Mouse (Mus musculus) forelimb bud, embryonic 11.5 days (tissue): ENCODE measurements around the gene Fosb.
A peak's percentile ranks its signal among the peaks of the same experiment; 100 is the strongest.

Source experiments
- DNase-seq: peaks from one replicate; pipeline ENCODE4 v3.0.0-alpha.2; 2012; ENCODE audit warnings: low read depth, low spot score

The Fosb gene

DNA sequence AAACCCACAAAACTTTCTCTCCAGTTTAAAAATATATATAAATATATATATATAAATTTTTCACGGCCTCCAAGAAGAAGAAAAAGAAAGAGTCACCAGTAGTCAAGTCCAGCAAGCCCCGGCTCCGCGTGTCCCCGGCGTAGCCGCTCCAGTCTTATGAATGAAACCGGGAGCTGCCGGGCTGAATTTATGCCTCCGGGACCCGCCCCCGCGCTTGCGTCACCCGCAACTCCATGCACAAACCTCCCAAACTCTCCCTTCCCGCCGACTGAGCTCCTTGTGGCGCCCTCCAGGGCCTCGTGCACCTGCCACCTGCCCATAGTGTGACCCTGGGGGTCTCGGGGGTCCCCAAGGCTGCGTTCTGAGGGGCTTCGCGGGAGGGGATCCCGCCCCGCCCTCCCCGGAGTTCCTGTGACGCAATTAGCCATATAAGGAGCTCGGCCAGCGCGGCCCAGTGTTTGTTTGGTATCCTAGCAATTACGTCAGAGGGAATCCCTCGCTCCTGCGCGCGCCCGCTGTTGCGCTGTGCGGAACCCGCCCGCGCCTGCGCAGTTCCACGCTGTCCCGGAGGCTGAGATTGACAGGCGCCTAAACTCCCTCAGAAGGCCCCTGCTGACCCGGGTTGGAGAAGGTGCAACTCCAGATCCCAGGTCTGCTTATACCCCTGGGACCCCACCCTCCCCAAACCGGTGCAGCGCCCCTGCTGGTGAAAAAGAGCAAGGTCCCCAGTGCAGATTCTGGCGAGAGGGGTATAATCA lies at the start of gene Fosb:
Gene Fosb (minus strand): TSS at position 168 of the 758 bp plus-strand sequence.
- peak; percentile 96 for DNase-seq

DNA sequence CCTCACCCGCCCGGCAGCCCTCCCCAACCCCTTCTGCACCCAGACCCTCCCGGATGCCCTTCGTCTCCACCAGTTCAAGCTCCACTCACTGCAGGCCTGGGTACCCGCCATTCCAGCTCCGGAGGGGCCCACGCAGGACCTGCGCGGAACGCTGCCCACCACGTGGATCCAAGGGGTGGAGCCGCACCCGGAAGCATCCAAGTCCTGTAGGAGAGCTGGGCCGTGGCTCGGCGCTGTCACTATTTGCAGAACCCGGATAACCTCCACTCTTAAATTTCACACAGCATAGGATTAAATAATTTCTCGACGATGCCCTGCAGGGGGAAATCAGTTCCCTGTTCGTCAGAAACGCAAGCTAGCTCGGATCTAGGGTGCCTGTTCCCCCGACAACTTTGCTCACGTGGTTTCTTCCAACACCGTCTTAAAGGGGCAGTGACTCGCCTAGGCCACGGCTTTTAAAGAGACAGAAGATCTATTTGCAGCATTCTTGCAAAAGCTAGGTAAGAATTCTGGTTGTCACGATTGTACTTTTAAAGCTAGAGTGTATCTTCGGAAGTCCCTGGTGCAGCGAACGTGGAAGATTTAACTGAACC lies 49.5 kb upstream of the Fosb start, which contains the start of the genes Cd3eap and Ppp1r13l:
Gene Cd3eap (minus strand): TSS at position 185 of the 593 bp plus-strand sequence.
Gene Ppp1r13l (plus strand): TSS at position 451 of the 593 bp plus-strand sequence.
- DNase-seq: peak; percentile 86

DNA sequence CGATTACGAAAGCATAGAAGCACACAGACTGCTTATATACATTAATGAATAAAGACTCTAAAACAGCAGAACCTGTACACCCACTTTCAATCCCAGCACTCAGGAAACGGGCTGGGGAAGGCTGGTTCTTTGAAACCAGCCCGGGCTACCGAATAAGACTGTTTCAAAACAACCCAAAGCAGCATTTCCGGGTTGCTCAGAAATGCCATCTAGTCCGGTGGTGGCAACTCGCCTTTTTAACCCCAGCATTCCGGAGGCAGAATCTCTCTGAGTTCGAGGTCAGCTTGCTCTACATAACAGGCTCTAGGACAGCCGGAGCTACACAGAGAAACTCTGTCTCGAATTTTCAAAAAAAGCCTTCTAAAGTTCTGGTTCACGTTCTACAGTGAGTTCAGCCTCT lies 48.8 kb upstream of the Fosb start:
- DNase-seq: no peak

DNA sequence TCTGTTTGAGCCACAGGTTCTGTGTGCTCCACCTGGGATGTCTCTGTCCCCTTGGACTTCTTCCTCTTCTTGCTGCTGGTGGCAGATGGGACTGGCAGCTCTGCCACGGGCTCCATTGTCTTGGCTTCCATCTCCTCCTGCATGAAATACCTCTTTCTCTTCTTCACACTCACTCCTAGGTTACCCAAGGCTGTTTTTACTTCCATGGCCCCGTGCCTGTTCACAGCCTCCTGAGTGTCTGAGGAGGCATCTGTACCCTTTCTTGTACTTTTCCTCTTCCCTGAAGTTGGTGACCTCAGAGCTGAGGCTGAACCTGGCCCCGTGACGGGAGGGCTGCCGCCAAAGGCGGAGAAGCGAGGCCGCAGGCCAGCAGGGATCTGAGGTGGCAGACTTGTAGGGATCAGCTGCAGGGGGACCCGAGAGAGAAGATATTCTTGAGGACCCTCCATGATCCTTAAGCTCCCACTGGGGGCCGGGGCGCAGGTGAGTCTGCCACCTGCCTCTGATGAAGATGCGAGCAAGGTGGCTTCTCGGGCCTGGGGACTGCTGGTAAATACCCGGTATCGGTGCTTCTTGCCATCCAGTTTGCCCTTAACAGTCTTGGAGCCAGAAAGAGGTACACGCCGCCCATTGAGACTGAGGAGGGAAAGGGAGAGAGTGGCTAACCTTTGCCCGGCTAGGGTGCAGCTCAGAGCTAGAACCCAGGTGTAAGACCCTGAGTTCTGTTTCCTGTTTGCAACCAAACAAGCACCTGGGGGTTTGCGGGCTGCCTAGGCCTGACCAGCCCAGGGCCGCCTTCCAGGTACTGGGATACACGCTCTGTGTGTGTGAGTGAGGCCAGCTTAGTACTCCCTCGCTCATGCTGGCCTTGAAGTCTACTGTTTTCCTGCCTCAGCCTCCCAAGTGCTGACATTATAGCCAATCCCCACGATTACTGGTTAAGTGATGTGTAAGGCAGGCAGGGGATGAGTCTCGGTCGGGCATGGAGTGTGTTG lies 47.8 kb upstream of the Fosb start:
- DNase-seq: no peak

DNA sequence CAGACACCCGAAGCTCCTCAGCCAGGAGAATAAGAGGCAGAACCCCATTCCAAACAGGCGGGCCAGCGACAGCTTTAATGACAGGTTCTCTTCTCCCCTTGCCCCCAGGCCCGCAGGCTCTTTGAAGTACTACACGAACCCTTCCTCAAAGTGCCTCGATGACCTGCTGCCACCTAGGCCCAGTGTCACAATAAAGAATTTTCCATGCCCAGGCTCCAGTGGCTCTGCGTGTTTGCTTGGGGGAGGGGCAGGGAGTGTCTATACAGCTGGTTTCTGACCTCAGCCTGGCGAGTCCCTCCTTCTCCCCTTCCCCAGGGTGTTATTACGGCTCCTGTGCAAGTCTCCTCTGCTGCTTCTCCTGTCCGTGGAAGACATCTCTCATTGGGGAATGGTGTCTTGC lies 46.5 kb upstream of the Fosb start:
- DNase-seq: no peak

DNA sequence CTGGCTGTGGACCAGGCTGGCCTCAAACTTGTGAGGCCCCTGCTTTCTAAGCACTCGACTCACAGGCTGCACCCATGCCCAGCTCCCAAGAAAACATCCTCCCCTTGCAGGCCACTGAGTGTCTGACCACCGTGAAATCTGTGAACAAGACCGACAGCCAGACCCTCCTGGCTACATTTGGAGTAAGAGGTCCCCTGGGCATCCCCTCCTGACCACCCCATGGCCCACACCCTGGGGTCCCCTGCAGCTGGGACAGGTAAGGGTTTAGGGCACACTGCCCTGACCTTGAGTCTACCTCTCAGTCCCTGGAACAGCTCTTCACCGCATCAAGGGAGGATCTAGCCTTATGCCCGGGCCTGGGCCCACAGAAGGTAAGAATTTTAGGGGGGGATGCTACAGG lies 45.1 kb upstream of the Fosb start:
- DNase-seq: no peak

DNA sequence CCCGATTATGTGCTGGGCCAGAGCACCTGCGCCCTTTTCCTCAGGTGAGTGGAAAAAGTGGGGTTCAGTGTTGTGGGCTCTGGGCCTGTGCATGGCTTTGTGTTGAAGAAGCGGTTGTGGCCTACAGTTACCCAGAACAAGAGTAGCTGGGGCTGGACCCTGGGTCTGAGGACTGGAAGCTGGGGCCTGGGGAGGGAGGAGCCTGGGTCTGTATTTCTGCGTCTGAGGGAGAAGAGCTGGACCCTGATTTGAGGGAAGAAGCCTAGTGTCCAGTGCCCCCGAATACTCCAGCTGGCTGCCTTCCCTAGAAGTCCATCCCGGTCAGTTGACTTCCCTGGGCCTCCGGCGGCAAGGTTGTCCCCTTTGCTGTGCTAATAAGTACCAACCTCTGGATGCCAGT lies 40.4 kb upstream of the Fosb start:
- DNase-seq: no peak

DNA sequence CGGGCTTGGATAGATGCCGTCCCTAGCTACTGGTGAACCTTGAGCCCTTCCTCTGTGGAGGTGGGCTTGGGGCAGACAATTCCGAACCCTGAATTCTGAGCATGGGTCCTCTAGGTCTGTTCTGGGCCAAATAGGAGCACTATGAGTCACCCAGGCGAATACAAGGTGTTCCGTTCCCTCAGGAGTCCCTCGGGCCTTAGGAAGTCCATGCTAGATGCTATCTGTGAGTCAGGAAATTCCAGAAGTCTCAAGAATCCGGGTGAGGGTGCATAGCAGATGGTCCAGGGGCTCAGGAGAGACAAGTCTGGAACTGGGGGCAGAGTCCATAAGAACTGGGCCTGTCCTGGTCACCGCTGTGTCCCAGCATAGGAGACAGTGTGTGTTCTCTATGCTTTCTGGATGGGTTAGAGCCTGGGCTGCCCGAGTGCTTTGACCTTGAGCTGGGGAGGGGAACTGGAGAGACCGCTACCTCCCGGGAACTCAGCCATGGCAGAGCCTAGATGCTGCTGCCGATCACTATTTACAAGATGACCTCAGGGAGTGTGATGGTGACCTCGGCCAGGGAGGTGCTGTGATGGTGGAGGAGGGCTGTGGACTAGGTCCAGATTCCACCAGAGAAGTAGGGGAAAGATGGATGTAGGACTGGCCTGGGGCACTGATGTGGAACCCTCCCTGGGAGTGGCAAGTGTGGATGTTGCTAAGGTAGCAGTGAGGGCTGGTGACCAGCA lies 39.5 kb upstream of the Fosb start:
- DNase-seq: no peak

DNA sequence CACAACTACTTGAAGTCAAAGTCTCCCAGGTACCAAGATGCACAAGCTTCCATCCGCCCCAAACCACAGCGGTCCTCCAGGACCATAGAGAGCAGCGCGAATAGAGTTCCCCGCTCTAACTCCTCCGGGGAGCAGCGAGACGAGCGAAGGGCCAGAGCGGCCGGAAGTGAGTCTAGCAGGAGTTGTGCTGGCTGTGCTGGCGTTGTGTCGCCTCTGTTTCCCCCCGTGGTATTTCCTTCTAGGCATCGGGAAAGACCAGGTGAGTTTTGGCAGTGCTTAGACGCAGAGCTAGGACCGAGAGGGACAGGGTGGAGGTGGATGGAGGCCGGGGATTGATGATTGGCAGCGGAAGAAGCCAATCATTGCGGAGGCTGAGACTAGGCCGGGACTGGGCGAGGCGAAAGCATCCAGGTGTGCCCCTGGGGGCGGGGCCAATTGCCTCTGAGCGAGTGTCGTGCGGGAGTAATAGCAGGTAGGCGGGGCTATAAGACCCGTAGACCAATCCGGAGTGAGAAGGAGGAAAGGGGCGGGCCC lies 35.2 kb upstream of the Fosb start:
- DNase-seq: peak; percentile 98

DNA sequence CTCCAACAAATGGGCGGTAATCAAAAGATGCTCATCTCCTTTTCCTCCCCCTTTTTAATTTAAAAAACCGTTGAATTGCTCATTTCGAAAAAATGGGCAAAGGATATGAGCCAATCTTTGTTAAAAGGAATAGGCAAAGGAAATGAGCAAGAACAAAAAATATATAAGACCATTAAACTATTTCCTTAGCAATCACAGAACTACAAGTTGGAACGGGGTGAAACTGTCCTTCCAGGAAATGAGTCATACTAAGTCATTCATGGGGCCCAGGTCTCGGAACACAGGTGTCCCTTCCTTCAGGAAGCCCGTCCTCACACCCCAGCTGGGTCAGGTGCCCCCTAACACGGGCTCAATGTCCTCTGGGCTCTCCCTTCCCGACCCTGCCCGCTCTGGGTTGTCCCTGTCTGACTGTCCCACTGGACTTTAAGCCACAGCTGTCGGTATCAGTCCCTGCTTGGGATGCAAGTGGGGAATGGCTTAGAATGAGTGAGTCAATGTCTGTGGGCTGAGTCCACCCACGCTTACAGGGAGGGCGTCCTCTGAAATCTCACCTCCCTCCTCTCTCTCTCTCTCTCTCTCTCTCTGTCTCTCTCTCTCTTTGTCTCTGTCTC lies 34.5 kb upstream of the Fosb start, which contains the start of gene Ercc1:
Gene Ercc1 (plus strand): TSS at position 542 of the 611 bp plus-strand sequence.
- no peak for DNase-seq

DNA sequence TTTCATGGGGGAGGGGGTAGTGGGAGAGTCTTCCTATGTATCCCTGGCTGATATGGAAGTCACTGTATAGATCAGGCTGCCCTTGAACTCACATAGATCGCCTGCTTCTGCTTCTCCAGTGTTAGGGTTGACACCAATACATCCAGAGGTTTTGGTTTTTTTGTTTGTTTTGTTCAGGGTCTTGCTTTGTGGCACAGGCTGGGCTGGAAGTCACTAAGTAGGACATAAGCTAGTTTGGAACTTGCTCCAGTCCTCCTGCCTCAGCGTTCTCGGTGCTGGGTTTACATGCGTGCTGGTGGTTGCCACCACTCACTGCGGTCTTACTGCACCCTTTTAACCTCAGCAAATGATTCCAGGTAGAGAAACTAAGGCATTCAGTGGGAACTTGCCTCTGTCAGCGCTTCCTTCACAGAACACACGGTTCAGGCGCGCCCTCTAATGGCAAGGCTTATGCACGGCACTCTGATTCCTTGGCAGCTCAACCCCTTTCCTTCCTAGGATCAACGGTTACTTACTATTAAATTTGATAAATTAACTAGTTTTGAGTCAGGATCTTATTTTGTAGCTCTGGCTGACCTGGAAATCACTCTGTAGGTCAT lies 33.5 kb upstream of the Fosb start:
- DNase-seq: peak; percentile 83

DNA sequence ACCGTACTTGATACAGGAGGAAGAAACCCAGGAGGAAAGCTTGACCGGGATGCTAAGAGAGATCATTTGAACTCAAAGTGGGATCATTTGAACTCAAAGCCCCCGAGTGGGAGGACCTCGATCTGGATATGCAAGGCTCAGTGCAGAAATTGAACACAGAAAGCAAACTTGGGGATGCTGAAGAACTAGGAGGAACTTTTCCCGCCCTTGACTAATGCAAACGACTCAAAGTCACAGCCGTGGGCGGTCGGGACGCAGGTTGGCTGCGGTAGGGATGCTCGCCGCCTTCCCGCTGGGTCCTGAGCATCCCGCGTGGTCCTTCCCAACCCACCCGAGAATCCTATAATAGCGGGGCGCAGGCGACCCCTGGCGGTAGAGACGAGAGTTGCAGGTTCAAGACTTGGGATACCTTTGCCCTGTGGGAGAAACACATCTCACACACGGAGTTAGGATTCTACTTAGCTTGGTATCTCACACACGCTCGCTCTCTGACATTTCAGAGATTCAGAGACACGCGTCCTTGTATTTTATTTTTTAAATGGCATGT lies 32.7 kb upstream of the Fosb start:
- DNase-seq: peak; percentile 78

DNA sequence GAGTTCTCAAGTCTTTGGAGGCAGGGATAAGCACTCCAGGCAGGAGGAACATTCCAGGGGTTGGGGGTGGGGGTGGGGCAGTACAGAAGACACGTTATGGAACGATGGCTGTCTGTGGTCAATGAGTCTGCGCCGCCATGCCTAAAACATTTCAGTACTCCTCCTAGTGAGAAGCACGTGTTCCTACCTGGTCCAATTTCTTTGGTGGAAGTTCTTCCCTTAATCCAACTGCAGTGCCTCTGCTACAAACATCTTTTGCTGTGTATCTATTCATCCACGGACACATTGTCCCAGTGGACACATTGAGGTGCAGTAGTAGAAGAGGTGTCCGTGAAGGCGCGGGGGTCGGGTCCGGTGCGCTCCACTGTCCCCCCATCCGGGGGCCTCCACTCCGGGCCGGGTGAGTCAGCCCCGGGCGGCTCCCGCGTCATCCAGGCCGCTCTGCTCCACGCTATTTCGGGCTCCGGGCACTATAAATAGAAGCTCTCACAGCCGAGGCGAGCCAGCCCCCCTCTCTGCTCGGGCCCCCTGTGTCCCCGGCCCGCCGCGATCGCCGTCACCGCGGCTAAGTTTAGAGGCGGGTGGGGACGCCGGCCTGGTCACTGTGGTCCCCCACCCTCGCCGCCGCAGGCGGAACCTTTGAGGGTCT lies 32.0 kb upstream of the Fosb start:
- DNase-seq: no peak

DNA sequence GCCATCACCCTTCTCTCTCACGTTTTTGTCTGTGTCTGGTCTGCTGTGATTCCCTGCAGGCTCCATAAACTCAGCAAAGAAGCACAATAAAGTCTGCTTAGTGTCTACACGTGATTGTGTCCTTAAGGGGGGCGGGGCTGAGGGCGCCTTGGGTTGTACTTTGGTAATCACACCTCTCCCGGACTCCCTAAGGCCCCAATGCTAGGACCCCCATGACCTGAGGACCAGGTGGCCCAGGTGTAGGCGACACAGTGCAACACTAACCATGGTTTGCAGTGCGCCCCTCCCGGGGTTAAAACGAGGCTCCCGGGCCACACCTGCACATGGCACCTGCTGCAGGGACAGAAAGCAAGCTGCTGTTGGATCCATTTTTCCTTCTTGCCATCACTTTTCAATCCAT lies 31.4 kb upstream of the Fosb start:
- DNase-seq: no peak

DNA sequence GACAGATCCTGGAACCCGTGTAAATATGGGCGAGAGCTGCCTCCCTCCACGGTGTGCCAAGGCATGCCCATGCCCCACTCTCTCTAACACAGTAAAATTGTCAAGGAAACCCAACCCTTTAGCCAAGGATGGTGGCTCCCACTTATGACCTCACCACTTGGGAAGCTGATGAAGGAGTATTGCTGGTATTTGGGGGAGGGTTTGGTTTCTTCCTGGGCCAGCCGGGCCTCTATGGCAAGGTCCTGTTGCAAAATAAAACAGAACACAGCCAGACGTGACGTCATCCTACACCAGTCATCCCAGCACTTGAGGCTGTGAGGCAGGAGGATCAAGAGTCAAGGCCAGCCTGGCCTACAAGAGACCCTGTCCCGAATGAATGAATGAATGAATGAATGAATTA lies 28.7 kb upstream of the Fosb start:
- DNase-seq: no peak

DNA sequence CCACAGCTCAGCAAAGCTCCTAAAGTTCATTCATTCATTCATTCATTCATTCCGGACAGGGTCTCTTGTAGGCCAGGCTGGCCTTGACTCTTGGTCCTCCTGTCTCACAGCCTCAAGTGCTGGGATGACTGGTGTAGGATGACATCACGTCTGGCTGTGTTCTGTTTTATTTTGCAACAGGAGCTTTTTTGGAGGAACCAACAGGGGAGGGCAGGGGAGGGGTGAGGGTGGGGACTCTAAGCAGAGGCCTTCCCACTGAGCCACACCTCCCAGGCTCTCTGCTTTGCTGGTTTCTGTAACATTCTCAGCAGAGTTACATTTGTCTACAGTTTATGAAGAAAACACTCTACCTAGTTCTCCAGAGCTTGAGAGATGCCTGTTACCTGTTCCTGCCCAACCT lies 28.2 kb upstream of the Fosb start:
- DNase-seq: no peak

DNA sequence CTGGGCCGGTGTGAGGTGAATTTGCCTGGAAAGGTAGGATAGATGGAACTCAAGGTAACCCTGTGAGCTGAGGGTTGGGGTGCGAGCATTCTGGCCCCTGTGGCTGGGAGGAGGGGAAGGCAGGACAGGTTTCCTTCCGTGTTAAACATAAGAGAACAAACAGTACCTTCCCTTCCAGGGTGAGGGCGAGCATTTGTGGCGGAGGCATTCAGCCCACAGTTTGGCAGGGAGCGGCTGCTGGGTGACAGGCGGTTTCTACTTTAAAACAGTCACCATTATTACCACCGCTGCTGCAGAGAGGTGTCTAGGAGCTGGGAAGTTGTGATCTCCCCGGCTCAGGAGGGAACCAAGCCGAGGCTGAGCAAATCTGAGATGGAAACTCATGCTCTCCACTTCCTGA lies 27.3 kb upstream of the Fosb start:
- DNase-seq: no peak

DNA sequence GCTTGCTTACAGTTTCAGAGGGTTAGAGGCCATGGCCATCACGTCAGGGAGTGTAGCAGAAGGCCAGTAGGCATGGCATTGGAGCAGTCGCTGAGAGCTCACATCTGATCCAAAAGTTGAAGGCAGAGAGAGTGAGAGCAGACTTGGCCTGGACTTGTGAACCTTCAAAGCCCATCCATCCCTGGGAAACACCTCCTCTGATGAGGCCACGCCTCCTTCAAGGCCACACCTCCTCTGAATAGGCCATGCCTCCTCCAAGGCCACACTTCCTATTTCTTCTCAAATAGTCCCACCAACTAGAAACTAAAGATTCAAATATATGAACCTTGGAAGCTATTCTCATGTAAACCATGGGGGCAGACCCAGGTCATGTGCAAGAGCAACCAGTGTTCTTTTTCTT lies 25.7 kb upstream of the Fosb start:
- DNase-seq: no peak

DNA sequence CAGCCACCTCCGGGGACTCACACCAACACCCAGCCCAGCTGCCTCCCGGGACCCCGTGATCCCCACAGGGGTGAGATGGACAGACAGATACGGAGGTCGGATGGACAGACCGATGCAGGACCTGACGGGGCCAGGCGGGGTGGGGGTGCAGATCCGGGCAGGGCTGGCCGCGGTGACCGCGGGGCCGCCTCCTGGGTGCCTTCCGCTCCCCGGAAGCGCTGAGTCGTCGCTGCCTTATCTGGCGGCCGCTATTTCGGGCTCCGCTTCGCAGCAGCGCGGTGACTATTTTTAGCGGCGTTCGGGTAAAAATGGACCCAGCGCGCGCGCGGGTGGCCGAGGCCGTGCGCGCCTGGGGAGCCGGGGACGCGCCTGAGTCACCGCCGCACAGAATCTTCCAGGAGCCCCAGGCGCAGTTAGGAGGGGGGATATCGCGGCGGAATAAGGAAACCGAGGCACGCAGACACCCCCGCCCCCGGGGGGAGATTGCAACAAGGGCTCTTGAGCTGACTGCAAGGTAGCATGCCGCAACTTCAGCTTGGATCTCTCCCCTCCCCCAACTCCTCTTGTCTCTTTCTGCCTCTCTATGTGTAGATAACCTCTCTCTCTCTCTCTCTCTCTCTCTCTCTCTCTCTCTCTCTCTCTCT lies 23.0 kb upstream of the Fosb start:
- no peak for DNase-seq
